Mouse (Mus musculus) activated CD4-positive, CD25-positive, alpha-beta regulatory T cell, adult 9 weeks (primary cell): ENCODE measurements around the gene Pappa2. TPM values are rescaled to one million over a fixed set of nuclear protein-coding genes. Genes with fewer than 3 reads are reported as not detected.

Source experiments
- polyA plus RNA-seq: library from polyadenylated mRNA; unstranded; fragments of 100-300 nt; shearing (Covaris generic); gene quantifications from one replicate; pipeline ENCODE4 v1.2.1, GENCODE M21; 2017

Gene Pappa2
- not detected for polyA plus RNA-seq

DNA sequence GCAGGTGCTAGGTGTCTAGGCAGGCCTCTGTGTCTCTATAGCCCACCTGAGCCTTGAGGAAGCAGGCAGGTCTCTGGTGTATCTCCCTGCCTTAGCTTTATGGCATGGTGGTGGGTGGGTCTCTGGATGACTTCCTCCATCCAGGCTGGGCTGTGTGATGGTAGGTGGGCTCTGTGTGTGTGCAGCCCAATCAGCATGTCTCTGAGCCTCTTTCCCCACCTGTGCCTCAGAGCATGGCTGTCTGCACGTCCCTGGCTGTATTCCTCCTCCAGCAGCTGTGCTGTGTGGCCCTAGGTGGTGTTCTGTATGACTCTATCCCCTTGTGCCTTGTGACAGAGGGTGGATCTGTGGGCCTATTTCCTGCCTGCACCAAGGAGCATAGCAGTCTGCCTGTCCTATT lies at the start of gene Pappa2:
Pappa2 (minus strand) TSS at position 101 of the 400 bp plus-strand sequence.

